Mouse (Mus musculus): ENCODE measurements around the gene G3bp1. TPM values are rescaled to one million over a fixed set of nuclear protein-coding genes. Genes with fewer than 3 reads are reported as not detected.

G3bp1 gene
- polyA plus RNA-seq, 1 experiment from 2014 or later: 105 TPM

DNA sequence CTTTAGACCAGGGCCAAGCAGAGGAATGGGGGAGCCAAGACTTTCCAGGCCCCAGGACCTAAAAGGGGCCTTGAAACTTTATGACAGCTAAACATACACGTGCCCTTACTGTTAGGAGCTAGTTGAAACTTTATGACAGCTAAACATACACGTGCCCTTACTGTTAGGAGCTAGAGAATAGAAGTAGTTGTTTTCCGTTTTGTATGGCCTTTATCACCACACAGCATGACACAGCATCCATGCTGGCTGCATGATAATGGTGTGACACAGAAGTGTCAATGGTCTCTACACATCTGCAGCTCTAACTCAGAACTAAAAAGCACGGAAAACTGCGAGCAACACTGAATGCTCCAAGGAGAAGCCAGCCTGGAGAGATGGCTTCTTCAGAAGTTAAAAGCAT, 48.2 kb downstream of the G3bp1 start:
- Histone ChIP-seq H3K4me3 (no peak overlapping the region), H3K4me1 (peaks cover 3% of the 10 kb centered on the region), H3K36me3 (replicated peaks) (no peaks in the 10 kb centered on the region), H3K9me3 (no peaks in the 10 kb centered on the region), H3K27ac (no peak overlapping the region), H3K27me3 (replicated peaks) (no peaks in the 10 kb centered on the region), H3K4me2 (no peak overlapping the region), H3K9ac (no peak overlapping the region)
- no peak for ATAC-seq (replicated peaks)
- WGBS: 70% methylated on average over 5 of the region's 5 CpGs

GRCm38 (mm10) chr11:55518806-55519674, 49.6 kb downstream of the G3bp1 start:
- WGBS: 5% methylated on average over 9 of the region's 9 CpGs
- no peaks in the 10 kb centered on the region for H3K36me3 ChIP-seq (replicated peaks)
- ATAC-seq (replicated peaks): peak; percentile 70
- no peak overlapping the region for H3K27ac ChIP-seq
- no peaks in the 10 kb centered on the region for H3K9me3 ChIP-seq
- H3K4me1 ChIP-seq: peaks cover 3% of the 10 kb centered on the region
- peak overlapping the region; percentile 33; the same call in 1 of the 2 replicates for H3K4me2 ChIP-seq
- no peaks in the 10 kb centered on the region for H3K27me3 ChIP-seq (replicated peaks)
- no peak overlapping the region for H3K9ac ChIP-seq
- no peak overlapping the region for H3K4me3 ChIP-seq

DNA sequence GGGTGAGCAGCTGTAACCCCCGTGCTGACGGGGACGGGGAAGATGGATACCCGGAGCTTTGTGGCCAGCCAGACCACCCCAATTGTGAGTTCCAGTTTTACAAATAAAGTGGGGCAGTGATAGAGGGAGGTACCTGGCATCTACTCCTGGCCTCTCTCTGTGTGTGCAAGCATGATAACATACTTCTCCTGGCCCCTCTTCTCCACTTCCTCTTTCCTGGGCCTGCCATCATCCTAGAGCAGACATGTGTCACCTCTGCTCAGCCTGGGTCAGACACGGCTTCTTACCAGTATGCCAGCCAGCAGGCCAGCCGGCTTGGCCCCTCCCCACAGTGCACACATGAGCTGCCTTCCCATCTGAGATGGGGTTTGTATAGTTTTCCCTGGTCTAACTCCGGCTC, 61.3 kb downstream of the G3bp1 start:
- no peak for ATAC-seq (replicated peaks)

GRCm38 (mm10) chr11:55533378-55533777, 63.9 kb downstream of the G3bp1 start:
- Histone ChIP-seq H3K4me3 (no peak overlapping the region), H3K4me1 (peaks cover 4% of the 10 kb centered on the region; the same call in 1 of the 2 replicates), H3K9me3 (no peaks in the 10 kb centered on the region), H3K36me3 (replicated peaks) (no peaks in the 10 kb centered on the region), H3K27me3 (replicated peaks) (no peaks in the 10 kb centered on the region), H3K4me2 (no peak overlapping the region), H3K27ac (no peak overlapping the region), H3K9ac (no peak overlapping the region)
- no peak for ATAC-seq (replicated peaks)
- 53% methylated on average over 5 of the region's 5 CpGs for WGBS

More for the DNA sequence above, 61.3 kb downstream of the G3bp1 start:
- Histone ChIP-seq H3K27ac (no peak overlapping the region), H3K4me3 (no peak overlapping the region), H3K36me3 (replicated peaks) (no peaks in the 10 kb centered on the region), H3K9me3 (no peaks in the 10 kb centered on the region), H3K9ac (no peak overlapping the region), H3K4me2 (no peak overlapping the region), H3K4me1 (peaks cover 4% of the 10 kb centered on the region; the same call in 1 of the 2 replicates), H3K27me3 (replicated peaks) (no peaks in the 10 kb centered on the region)
- WGBS: 85% methylated on average over 7 of the region's 7 CpGs

DNA sequence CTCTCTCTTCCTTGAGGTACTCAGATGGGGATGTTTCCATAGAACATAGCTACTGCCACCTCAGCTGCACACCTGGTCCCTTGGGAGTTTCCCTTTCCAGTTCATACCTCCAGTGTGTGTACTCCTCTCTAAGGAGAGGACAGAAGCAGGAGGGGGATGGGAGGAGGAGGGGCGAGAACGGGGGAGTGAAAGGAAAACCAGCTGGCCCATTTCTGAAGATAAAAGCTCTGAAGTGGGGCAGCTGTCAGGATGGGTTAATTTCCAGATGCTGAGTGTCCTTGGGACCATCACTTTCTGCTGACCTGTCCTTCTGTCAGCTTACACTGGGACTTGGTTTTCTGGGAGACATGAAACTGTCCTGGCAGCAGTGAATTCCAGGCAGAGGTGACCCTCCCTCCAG, 65.3 kb downstream of the G3bp1 start:
- no peak for ATAC-seq (replicated peaks)
- WGBS: 40% methylated on average over 2 of the region's 2 CpGs
- H3K4me3 ChIP-seq: no peak overlapping the region
- H3K9me3 ChIP-seq: no peaks in the 10 kb centered on the region
- H3K27me3 ChIP-seq (replicated peaks): no peaks in the 10 kb centered on the region
- H3K36me3 ChIP-seq (replicated peaks): no peaks in the 10 kb centered on the region
- H3K9ac ChIP-seq: no peak overlapping the region
- peaks cover 4% of the 10 kb centered on the region; the same call in 1 of the 2 replicates for H3K4me1 ChIP-seq
- no peak overlapping the region for H3K27ac ChIP-seq
- H3K4me2 ChIP-seq: no peak overlapping the region

- H3K9me3 ChIP-seq: no peaks in the 10 kb centered on the region
- 67% methylated on average over 7 of the region's 7 CpGs for WGBS
- H3K36me3 ChIP-seq (replicated peaks): no peaks in the 10 kb centered on the region
- no peak overlapping the region for H3K9ac ChIP-seq
- H3K27me3 ChIP-seq (replicated peaks): no peaks in the 10 kb centered on the region
- no peak overlapping the region for H3K4me2 ChIP-seq
- H3K4me1 ChIP-seq: no peaks in the 10 kb centered on the region
- no peak overlapping the region for H3K4me3 ChIP-seq
- no peak overlapping the region for H3K27ac ChIP-seq
- ATAC-seq (replicated peaks): no peak
These were observed 72.6 kb downstream of the G3bp1 start for GRCm38 (mm10) chr11:55542128-55542527.

DNA sequence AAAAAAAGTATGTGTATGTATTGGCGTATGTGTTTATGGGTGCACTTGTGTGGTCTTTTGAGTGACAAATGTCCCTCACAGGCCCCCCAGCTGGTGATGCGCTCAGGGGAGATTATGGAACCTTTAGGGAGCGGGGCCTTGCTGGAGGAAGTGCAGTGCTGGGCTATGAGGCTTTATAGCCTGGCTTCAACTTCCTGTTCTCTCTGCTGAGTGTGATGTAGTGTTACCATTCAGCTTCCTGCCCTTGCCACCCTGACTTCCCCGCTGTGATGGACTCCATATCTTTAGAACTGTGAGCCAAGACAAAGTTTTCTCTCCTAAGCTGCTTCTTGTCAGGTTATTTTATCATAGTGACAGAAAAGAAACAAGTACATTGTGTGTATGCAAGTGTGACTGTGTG, 73.2 kb downstream of the G3bp1 start:
- Histone ChIP-seq H3K36me3 (replicated peaks) (no peaks in the 10 kb centered on the region), H3K9ac (no peak overlapping the region), H3K9me3 (no peaks in the 10 kb centered on the region), H3K4me3 (no peak overlapping the region), H3K27me3 (replicated peaks) (no peaks in the 10 kb centered on the region), H3K4me1 (no peaks in the 10 kb centered on the region), H3K27ac (no peak overlapping the region), H3K4me2 (no peak overlapping the region)
- no peak for ATAC-seq (replicated peaks)
- WGBS: 63% methylated on average over 4 of the region's 4 CpGs

DNA sequence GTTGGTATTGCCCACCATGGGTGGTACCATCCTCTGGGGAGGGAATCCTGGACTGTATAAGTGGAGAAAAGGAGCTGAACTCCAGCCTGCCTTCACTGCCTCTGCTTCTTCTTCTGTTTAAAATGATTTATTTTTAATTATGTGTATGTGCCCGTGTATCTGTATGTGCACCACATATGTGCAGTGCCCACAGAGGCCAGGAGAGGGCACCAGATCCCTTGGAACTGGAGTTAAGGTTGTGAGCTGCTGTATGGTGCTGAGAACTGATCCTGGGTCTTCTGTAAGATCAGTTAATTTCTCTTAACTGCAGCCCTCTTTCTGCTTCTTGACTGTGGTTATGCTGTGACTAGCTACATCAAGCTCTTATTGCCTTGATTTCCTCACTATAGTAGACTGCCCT, 76.2 kb downstream of the G3bp1 start:
- H3K36me3 ChIP-seq (replicated peaks): no peaks in the 10 kb centered on the region
- no peaks in the 10 kb centered on the region for H3K4me1 ChIP-seq
- no peaks in the 10 kb centered on the region for H3K9me3 ChIP-seq
- no peak overlapping the region for H3K4me3 ChIP-seq
- no peak overlapping the region for H3K4me2 ChIP-seq
- WGBS: 97% methylated on average over 1 of the region's 1 CpGs
- no peak overlapping the region for H3K27ac ChIP-seq
- H3K9ac ChIP-seq: no peak overlapping the region
- no peaks in the 10 kb centered on the region for H3K27me3 ChIP-seq (replicated peaks)
- ATAC-seq (replicated peaks): no peak

Small RNA genes lying within 50 kb of the gene (microRNA-seq; reads per million reads assigned to microRNA genes)
- gene Mir7652: not detected

Other genes with a start within 250 kb of the G3bp1 start
- 0.09 and 0.12 TPM in 2 replicates for gene Fat2, start 133.1 kb upstream of the G3bp1 start, polyA plus RNA-seq (2015; fragmentation: Nextera tagmentation; extraction: Ambion mirVana)
- 482 and 547 TPM in 2 replicates for gene Sparc, start 46.5 kb upstream of the G3bp1 start, polyA plus RNA-seq (2015; fragmentation: Nextera tagmentation; extraction: Ambion mirVana)
- gene Atox1, start 8.4 kb upstream of the G3bp1 start, polyA plus RNA-seq (2015; fragmentation: Nextera tagmentation; extraction: Ambion mirVana): 225 and 229 TPM in 2 replicates
- 0.34 TPM in 2 replicates for gene Glra1, start 138.5 kb downstream of the G3bp1 start, polyA plus RNA-seq (2015; fragmentation: Nextera tagmentation; extraction: Ambion mirVana)

Data from midbrain, embryonic 15.5 days (tissue).